Mouse (Mus musculus) stomach, postnatal 0 days (tissue): ENCODE data around the gene Ccl5. TPM values are rescaled to one million over a fixed set of nuclear protein-coding genes. Genes with fewer than 3 reads are reported as not detected.

Experiments used
- ATAC-seq: fragments of 200-750 bp; cut with Nextera tagmentation; 2 replicates; pipeline ENCODE4 v1.8.0; 2017; ENCODE audit not compliant: low FRiP score, low TSS enrichment
- DNase-seq: peaks from one replicate; pipeline ENCODE4 v3.0.0-alpha.2; 2016; ENCODE audit warnings: low spot score
- H3K27ac ChIP-seq: fragments of 300-500 bp; sonication (generic); replicated peaks from 2 replicates; pipeline ENCODE4 v1.5.1; 2014; ENCODE audit warnings: mild to moderate bottlenecking, control low read depth
- H3K27me3 ChIP-seq: fragments of 300-500 bp; sonication (generic); 2 replicates; pipeline ENCODE4 v1.6.1; 2014; ENCODE audit warnings: low read length; ENCODE audit not compliant: control insufficient read depth, insufficient read depth
- H3K36me3 ChIP-seq: fragments of 300-500 bp; sonication (generic); 2 replicates; pipeline ENCODE4 v1.6.1; 2014; ENCODE audit warnings: low read length, mixed read lengths; ENCODE audit not compliant: control insufficient read depth, insufficient read depth
- H3K4me1 ChIP-seq: fragments of 300-500 bp; sonication (generic); replicated peaks from 2 replicates; pipeline ENCODE4 v1.6.1; 2014; ENCODE audit warnings: antibody characterized with exemption; ENCODE audit not compliant: control insufficient read depth, insufficient read depth
- H3K4me2 ChIP-seq: fragments of 300-500 bp; sonication (generic); replicated peaks from 2 replicates; pipeline ENCODE4 v1.6.1; 2014; ENCODE audit warnings: low read depth, mild to moderate bottlenecking, control low read depth, moderate library complexity
- H3K4me3 ChIP-seq: fragments of 300-500 bp; sonication (generic); 2 replicates; pipeline ENCODE4 v1.5.1; 2014; ENCODE audit warnings: low read depth, low read length, control low read depth
- H3K9ac ChIP-seq: fragments of 300-500 bp; sonication (generic); 2 replicates; pipeline ENCODE4 v1.6.1; 2014; ENCODE audit warnings: mild to moderate bottlenecking, low read length, control low read depth, mixed read lengths
- H3K9me3 ChIP-seq: fragments of 300-500 bp; sonication (generic); 2 replicates; pipeline ENCODE4 v1.6.1; 2016; ENCODE audit warnings: low read length; ENCODE audit not compliant: control insufficient read depth
- CTCF ChIP-seq: IDR thresholded peaks from 2 replicates; pipeline ENCODE4 v1.5.1; 2016; ENCODE audit warnings: antibody characterized with exemption, low read depth, mild to moderate bottlenecking, moderate library complexity
- EP300 ChIP-seq: optimal IDR thresholded peaks from 2 replicates; pipeline ENCODE3; 2016; ENCODE audit warnings: antibody characterized with exemption
- WGBS: fragments of 180-500 bp; shearing (Covaris S2); extraction: QIAGEN DNeasy Blood & Tissue Kit; methylation state at CpG from one replicate; pipeline ENCODE4 v1.1.7; 2014; 5-methylcytosine and 5-hydroxymethylcytosine counted together
- polyA plus RNA-seq: library from polyadenylated mRNA; unstranded; fragments of >200 nt; fragmentation: Nextera tagmentation; extraction: Ambion mirVana; gene quantifications from 2 replicates; pipeline ENCODE4 v1.2.1, GENCODE M21; 2015

The Ccl5 gene
- 0.33 and 1.1 TPM in 2 replicates for polyA plus RNA-seq

- H3K27me3 ChIP-seq: no peaks in the 10 kb centered on the region
- no peak within 1 kb of the TSS for H3K27ac ChIP-seq
- H3K4me2 ChIP-seq: no peak within 1 kb of the TSS
- H3K4me1 ChIP-seq: 0 out of 2 replicates have a peak, but pooled peaks cover 2% of the 10 kb centered on the region
- 88% methylated on average over 5 of the region's 5 CpGs for WGBS
- no peaks in the 10 kb centered on the region for H3K9me3 ChIP-seq
- ATAC-seq: no peak
- H3K4me3 ChIP-seq: no peak within 1 kb of the TSS
- no peak for DNase-seq
- TF ChIP-seq EP300: no peak
- no peak for TF ChIP-seq CTCF
- H3K36me3 ChIP-seq: no peaks in the 10 kb centered on the region
- no peak within 1 kb of the TSS for H3K9ac ChIP-seq
Measured at GRCm38 (mm10) chr11:83530360-83530759, at the start of gene Ccl5. Gene Ccl5 (minus strand): TSS chr11:83530518.

- no peaks in the 10 kb centered on the region for H3K36me3 ChIP-seq
- H3K9ac ChIP-seq: no peak overlapping the region
- no peak overlapping the region for H3K4me2 ChIP-seq
- WGBS: 67% methylated on average over 3 of the region's 3 CpGs
- no peak for TF ChIP-seq EP300
- no peak for TF ChIP-seq CTCF
- DNase-seq: no peak
- no peak overlapping the region for H3K27ac ChIP-seq
- no peak for ATAC-seq
- H3K27me3 ChIP-seq: no peaks in the 10 kb centered on the region
- H3K4me3 ChIP-seq: no peak overlapping the region
- no peaks in the 10 kb centered on the region for H3K9me3 ChIP-seq
- no peaks in the 10 kb centered on the region for H3K4me1 ChIP-seq
Measured at GRCm38 (mm10) chr11:83578999-83579398, 48.7 kb upstream of the Ccl5 start.

- H3K9me3 ChIP-seq: no peaks in the 10 kb centered on the region
- no peak within 1 kb of the TSS for H3K4me2 ChIP-seq
- H3K36me3 ChIP-seq: no peaks in the 10 kb centered on the region
- H3K27ac ChIP-seq: no peak within 1 kb of the TSS
- H3K4me3 ChIP-seq: no peak within 1 kb of the TSS
- H3K4me1 ChIP-seq: no peaks in the 10 kb centered on the region
- TF ChIP-seq EP300 (no peak), CTCF (no peak)
- WGBS: 50% methylated on average over 2 of the region's 2 CpGs
- no peaks in the 10 kb centered on the region for H3K27me3 ChIP-seq
- DNase-seq (no peak), ATAC-seq (0 out of 2 replicates have a peak, but pooled peaks have one; percentile 42)
- H3K9ac ChIP-seq: no peak within 1 kb of the TSS
Measured at GRCm38 (mm10) chr11:83578186-83578760, 48.0 kb upstream of the Ccl5 start, which contains the start of gene Ccl9. Gene Ccl9 (minus strand): TSS chr11:83578636.

GRCm38 (mm10) chr11:83576927-83577555 lies 46.7 kb upstream of the Ccl5 start:
- no peak for TF ChIP-seq CTCF
- TF ChIP-seq EP300: no peak
- no peak for ATAC-seq

GRCm38 (mm10) chr11:83572834-83573233 lies 42.5 kb upstream of the Ccl5 start:
- Histone ChIP-seq H3K27ac (no peak overlapping the region), H3K4me3 (no peak overlapping the region), H3K4me1 (no peaks in the 10 kb centered on the region), H3K27me3 (no peaks in the 10 kb centered on the region), H3K36me3 (no peaks in the 10 kb centered on the region), H3K9ac (no peak overlapping the region), H3K4me2 (no peak overlapping the region), H3K9me3 (no peaks in the 10 kb centered on the region)
- 51% methylated on average over 9 of the region's 9 CpGs for WGBS
- ATAC-seq (no peak), DNase-seq (peak; percentile 40)
- TF ChIP-seq CTCF: no peak
- TF ChIP-seq EP300: no peak

More at GRCm38 (mm10) chr11:83576927-83577555, 46.7 kb upstream of the Ccl5 start:
- H3K27me3 ChIP-seq: no peaks in the 10 kb centered on the region
- H3K4me3 ChIP-seq: no peak overlapping the region
- no peaks in the 10 kb centered on the region for H3K36me3 ChIP-seq
- H3K27ac ChIP-seq: no peak overlapping the region
- no peak overlapping the region for H3K4me2 ChIP-seq
- 73% methylated on average over 4 of the region's 4 CpGs for WGBS
- no peak overlapping the region for H3K9ac ChIP-seq
- H3K9me3 ChIP-seq: no peaks in the 10 kb centered on the region
- no peak for DNase-seq
- H3K4me1 ChIP-seq: no peaks in the 10 kb centered on the region

GRCm38 (mm10) chr11:83572223-83572622 lies 41.9 kb upstream of the Ccl5 start:
- no peak for ATAC-seq
- no peaks in the 10 kb centered on the region for H3K9me3 ChIP-seq
- no peaks in the 10 kb centered on the region for H3K27me3 ChIP-seq
- no peak overlapping the region for H3K4me2 ChIP-seq
- H3K4me3 ChIP-seq: no peak overlapping the region
- no peak for DNase-seq
- H3K36me3 ChIP-seq: no peaks in the 10 kb centered on the region
- H3K4me1 ChIP-seq: no peaks in the 10 kb centered on the region
- TF ChIP-seq EP300 (no peak), CTCF (no peak)
- H3K9ac ChIP-seq: no peak overlapping the region
- 87% methylated on average over 8 of the region's 8 CpGs for WGBS
- H3K27ac ChIP-seq: no peak overlapping the region
